9 mouse cellular contexts compared by ENCODE assay signal in genomic region chr10:126987183-126988118, GRCm38 (mm10). TPM values are rescaled to one million over a fixed set of nuclear protein-coding genes. Genes with fewer than 3 reads are reported as not detected.
A peak's percentile ranks its signal among the peaks of the same experiment; 100 is the strongest.
DNase-seq lines count a peak whose midpoint lies in the region; ATAC-seq and TF ChIP-seq lines count a peak whose summit lies in the region.
"Had no signal": no experiment of that assay in that cellular context is flagged by ENCODE, and none has a peak within 500 bp of the region (broad histone marks: within the 10 kb centered on the region; RNA-seq: fewer than 3 reads in every experiment).

No protein-coding gene starts in this region.

- peaks cover 12% of the 10 kb centered on the region for H3K36me3 ChIP-seq in forebrain, embryonic 13.5 days (ENCODE audit: poor library complexity, severe bottlenecking)
- H3K36me3 ChIP-seq in forebrain, embryonic 11.5 days (ENCODE audit: control insufficient read depth, insufficient read depth, low read length) = no peaks in the 10 kb centered on the region; the same call in 1 of the 2 replicates
- H3K36me3 ChIP-seq in midbrain, embryonic 10.5 days = peaks cover 24% of the 10 kb centered on the region
- peaks cover under 1% of the 10 kb centered on the region; the same call in 1 of the 2 replicates for H3K36me3 ChIP-seq in midbrain, embryonic 16.5 days (ENCODE audit: control insufficient read depth, insufficient read depth, low read length)
- peaks cover 3% of the 10 kb centered on the region; the same call in 1 of the 2 replicates for H3K36me3 ChIP-seq in hindbrain, embryonic 16.5 days (ENCODE audit: control insufficient read depth, insufficient read depth, low read length)
- H3K36me3 ChIP-seq in small intestine, adult 2 months (ENCODE audit: control insufficient read depth, insufficient read depth, low read length) = peaks cover 10% of the 10 kb centered on the region

- no peak for TF ChIP-seq CTCF in small intestine, adult 2 months (IDR thresholded peaks at IDR 0.05; ENCODE audit: extremely low read depth, insufficient read length, insufficient replicate concordance, low read depth, low read length)

- peak overlapping the region; percentile 79; the same call in 1 of the 2 replicates for H3K27ac ChIP-seq in forebrain, embryonic 13.5 days
- H3K27ac ChIP-seq in forebrain, embryonic 11.5 days (ENCODE audit: low read depth, low read length) = no peak overlapping the region
- 0 out of 2 replicates have a peak overlapping the region, but pooled peaks have one; percentile 33 for H3K27ac ChIP-seq in midbrain, embryonic 10.5 days (replicated peaks)
- H3K27ac ChIP-seq in midbrain, embryonic 16.5 days (ENCODE audit: low read length) = no peak overlapping the region
- H3K27ac ChIP-seq in hindbrain, embryonic 16.5 days (ENCODE audit: low read depth, low read length) = peak overlapping the region; percentile 54
- H3K27ac ChIP-seq in small intestine, adult 2 months (ENCODE audit: insufficient read depth, low read depth, low read length) = peak overlapping the region; percentile 52

- TF ChIP-seq POLR2A in small intestine, adult 2 months (IDR thresholded peaks at IDR 0.05; ENCODE audit: low read depth, low read length) = no peak

- H3K4me1 ChIP-seq in forebrain, embryonic 13.5 days = peaks cover 77% of the 10 kb centered on the region
- H3K4me1 ChIP-seq in forebrain, embryonic 11.5 days (replicated peaks; ENCODE audit: control insufficient read depth, insufficient read depth, low read length) = peaks cover 23% of the 10 kb centered on the region; the same call in 1 of the 2 replicates
- H3K4me1 ChIP-seq in midbrain, embryonic 10.5 days = peaks cover 73% of the 10 kb centered on the region
- H3K4me1 ChIP-seq in midbrain, embryonic 16.5 days (ENCODE audit: control insufficient read depth, insufficient read depth, low read length) = peaks cover 48% of the 10 kb centered on the region
- peaks cover 67% of the 10 kb centered on the region for H3K4me1 ChIP-seq in hindbrain, embryonic 16.5 days (ENCODE audit: control insufficient read depth, insufficient read depth, low read depth, low read length)
- H3K4me1 ChIP-seq in small intestine, adult 2 months (ENCODE audit: control insufficient read depth, insufficient read depth, insufficient read length, low read length) = peaks cover 44% of the 10 kb centered on the region

- no peak overlapping the region for H3K4me2 ChIP-seq in forebrain, embryonic 13.5 days
- no peak overlapping the region for H3K4me2 ChIP-seq in forebrain, embryonic 11.5 days (ENCODE audit: low read depth, low read length, severe bottlenecking)
- H3K4me2 ChIP-seq in midbrain, embryonic 16.5 days (ENCODE audit: low read length) = no peak overlapping the region
- 0 out of 2 replicates have a peak overlapping the region, but pooled peaks have one; percentile 7 for H3K4me2 ChIP-seq in hindbrain, embryonic 16.5 days (ENCODE audit: low read length)

- 0 out of 2 replicates have a peak overlapping the region, but pooled peaks have one; percentile 56 for H3K9ac ChIP-seq in forebrain, embryonic 13.5 days
- H3K9ac ChIP-seq in forebrain, embryonic 11.5 days (ENCODE audit: low read length) = no peak overlapping the region
- no peak overlapping the region for H3K9ac ChIP-seq in midbrain, embryonic 16.5 days (ENCODE audit: low read depth, low read length)
- no peak overlapping the region for H3K9ac ChIP-seq in hindbrain, embryonic 16.5 days (ENCODE audit: low read depth, low read length)

- no peak overlapping the region for H3K4me3 ChIP-seq in forebrain, embryonic 13.5 days
- no peak overlapping the region for H3K4me3 ChIP-seq in forebrain, embryonic 11.5 days (ENCODE audit: low read depth, low read length)
- 0 out of 2 replicates have a peak overlapping the region, but pooled peaks have one; percentile 9 for H3K4me3 ChIP-seq in midbrain, embryonic 10.5 days
- H3K4me3 ChIP-seq in midbrain, embryonic 16.5 days (ENCODE audit: low read depth, low read length) = no peak overlapping the region
- no peak overlapping the region for H3K4me3 ChIP-seq in hindbrain, embryonic 16.5 days (ENCODE audit: low read length)
- no peak overlapping the region for H3K4me3 ChIP-seq in small intestine, adult 2 months (ENCODE audit: low read depth, low read length)

- ATAC-seq in forebrain, embryonic 13.5 days = no peak
- no peak for ATAC-seq in forebrain, embryonic 11.5 days (replicated peaks; ENCODE audit: low FRiP score)
- ATAC-seq in midbrain, embryonic 16.5 days = no peak
- ATAC-seq in hindbrain, embryonic 16.5 days = no peak
- no peak for ATAC-seq in erythroid progenitor cell, adult 5-6 weeks (replicated peaks; ENCODE audit: low FRiP score, poor library complexity, severe bottlenecking)

- H3K9me3 ChIP-seq in forebrain, embryonic 13.5 days (replicated peaks) = no peaks in the 10 kb centered on the region
- H3K9me3 ChIP-seq in forebrain, embryonic 11.5 days (ENCODE audit: control insufficient read depth, low read length) = no peaks in the 10 kb centered on the region
- H3K9me3 ChIP-seq in midbrain, embryonic 10.5 days (replicated peaks) = no peaks in the 10 kb centered on the region
- no peaks in the 10 kb centered on the region for H3K9me3 ChIP-seq in midbrain, embryonic 16.5 days (replicated peaks; ENCODE audit: control insufficient read depth, low read length, poor library complexity, severe bottlenecking)
- H3K9me3 ChIP-seq in hindbrain, embryonic 16.5 days (ENCODE audit: control insufficient read depth, low read length) = no peaks in the 10 kb centered on the region

- no peak for DNase-seq in forebrain, embryonic 11.5 days (ENCODE audit: low spot score)
- no peak for DNase-seq in midbrain, embryonic 10.5 days (ENCODE audit: low spot score)
- DNase-seq in layer of hippocampus, postnatal 14 days (ENCODE audit: low spot score in 2 of 2) = no peak

- 59% methylated on average over 8 of the region's 8 CpGs for WGBS in forebrain, embryonic 13.5 days
- 63% methylated on average over 8 of the region's 8 CpGs for WGBS in forebrain, embryonic 11.5 days
- 63% methylated on average over 8 of the region's 8 CpGs for WGBS in midbrain, embryonic 10.5 days
- WGBS in midbrain, embryonic 16.5 days = 58% methylated on average over 8 of the region's 8 CpGs
- 60% methylated on average over 8 of the region's 8 CpGs for WGBS in hindbrain, embryonic 16.5 days
- 47% methylated on average over 8 of the region's 8 CpGs for WGBS in small intestine, adult 2 months

- no peaks in the 10 kb centered on the region for H3K27me3 ChIP-seq in forebrain, embryonic 13.5 days
- no peaks in the 10 kb centered on the region for H3K27me3 ChIP-seq in forebrain, embryonic 11.5 days (ENCODE audit: control insufficient read depth, insufficient read depth, low read length)
- H3K27me3 ChIP-seq in midbrain, embryonic 10.5 days (ENCODE audit: low read depth, poor library complexity, severe bottlenecking) = no peaks in the 10 kb centered on the region
- no peaks in the 10 kb centered on the region for H3K27me3 ChIP-seq in midbrain, embryonic 16.5 days (ENCODE audit: control insufficient read depth, insufficient read depth, low read depth, low read length)
- H3K27me3 ChIP-seq in hindbrain, embryonic 16.5 days (replicated peaks; ENCODE audit: control insufficient read depth, insufficient read depth, low read length) = no peaks in the 10 kb centered on the region
- no peaks in the 10 kb centered on the region for H3K27me3 ChIP-seq in small intestine, adult 2 months (ENCODE audit: control insufficient read depth, insufficient read depth, low read length)

RNA-seq across cellular contexts. Expression of gene Ctdsp2, which starts 8.9 kb away (rescaled TPM):
- polyA plus RNA-seq in forebrain, embryonic 13.5 days (2015; fragmentation: Nextera tagmentation; extraction: Ambion mirVana) = 27.8 and 30.9 TPM in 2 replicates
- polyA plus RNA-seq in forebrain, embryonic 11.5 days (2014; fragmentation: Nextera tagmentation; extraction: Ambion mirVana) = 58.8 and 63.2 TPM in 2 replicates
- polyA plus RNA-seq in midbrain, embryonic 10.5 days (2016; fragmentation: Nextera tagmentation; extraction: Ambion mirVana) = 36.8 and 39.3 TPM in 2 replicates
- 12.0 and 13.5 TPM in 2 replicates for polyA plus RNA-seq in midbrain, embryonic 16.5 days (2015; fragmentation: Nextera tagmentation; extraction: Ambion mirVana)
- polyA plus RNA-seq in hindbrain, embryonic 16.5 days (2015; fragmentation: Nextera tagmentation; extraction: Ambion mirVana) = 13.7 and 18.1 TPM in 2 replicates
- 43.9 and 118 TPM in 2 replicates for polyA plus RNA-seq in small intestine, adult 2 months (2012; rRNA removed)
- total RNA-seq in layer of hippocampus, postnatal 14 days (2021) = 10 to 100 TPM; 90.7 to 93.6 TPM
- total RNA-seq in erythroid progenitor cell, adult 5-6 weeks (2015; ENCODE audit: low replicate concordance) = 18.0 and 19.7 TPM in 2 replicates
- total RNA-seq in erythroid progenitor cell, adult 5-6 weeks (2017; ENCODE audit: low replicate concordance) = 8.5 and 10.3 TPM in 2 replicates

RNA-seq across cellular contexts. Expression of gene Avil, which starts 13.1 kb away (rescaled TPM):
- 0.15 and 0.19 TPM in 2 replicates for polyA plus RNA-seq in forebrain, embryonic 13.5 days (2015; fragmentation: Nextera tagmentation; extraction: Ambion mirVana)
- polyA plus RNA-seq in forebrain, embryonic 11.5 days (2014; fragmentation: Nextera tagmentation; extraction: Ambion mirVana) = 0.08 and 0.32 TPM in 2 replicates
- polyA plus RNA-seq in midbrain, embryonic 10.5 days (2016; fragmentation: Nextera tagmentation; extraction: Ambion mirVana) = 0.36 and 2.2 TPM in 2 replicates
- polyA plus RNA-seq in midbrain, embryonic 16.5 days (2015; fragmentation: Nextera tagmentation; extraction: Ambion mirVana) = 1.7 and 2.8 TPM in 2 replicates
- polyA plus RNA-seq in hindbrain, embryonic 16.5 days (2015; fragmentation: Nextera tagmentation; extraction: Ambion mirVana) = 3.7 and 7.0 TPM in 2 replicates
- polyA plus RNA-seq in small intestine, adult 2 months (2012; rRNA removed) = 2.4 and 6.9 TPM in 2 replicates
- total RNA-seq in layer of hippocampus, postnatal 14 days (2021) = under 1 TPM; 0.48 to 0.62 TPM
- not detected in 2 replicates for total RNA-seq in erythroid progenitor cell, adult 5-6 weeks (2015; ENCODE audit: low replicate concordance)
- total RNA-seq in erythroid progenitor cell, adult 5-6 weeks (2017; ENCODE audit: low replicate concordance) = not detected in 2 replicates

RNA-seq across cellular contexts. Expression of gene Tsfm, which starts 43.2 kb away (rescaled TPM):
- polyA plus RNA-seq in forebrain, embryonic 13.5 days (2015; fragmentation: Nextera tagmentation; extraction: Ambion mirVana) = 74.7 and 78.4 TPM in 2 replicates
- 91.2 and 93.8 TPM in 2 replicates for polyA plus RNA-seq in forebrain, embryonic 11.5 days (2014; fragmentation: Nextera tagmentation; extraction: Ambion mirVana)
- 101 and 107 TPM in 2 replicates for polyA plus RNA-seq in midbrain, embryonic 10.5 days (2016; fragmentation: Nextera tagmentation; extraction: Ambion mirVana)
- 61.4 and 67.7 TPM in 2 replicates for polyA plus RNA-seq in midbrain, embryonic 16.5 days (2015; fragmentation: Nextera tagmentation; extraction: Ambion mirVana)
- 63.7 and 67.7 TPM in 2 replicates for polyA plus RNA-seq in hindbrain, embryonic 16.5 days (2015; fragmentation: Nextera tagmentation; extraction: Ambion mirVana)
- polyA plus RNA-seq in small intestine, adult 2 months (2012; rRNA removed) = 24.7 and 36.4 TPM in 2 replicates
- 10 to 100 TPM; 27.4 to 31.9 TPM for total RNA-seq in layer of hippocampus, postnatal 14 days (2021)
- total RNA-seq in erythroid progenitor cell, adult 5-6 weeks (2015; ENCODE audit: low replicate concordance) = 12.6 and 14.4 TPM in 2 replicates
- 4.2 and 6.5 TPM in 2 replicates for total RNA-seq in erythroid progenitor cell, adult 5-6 weeks (2017; ENCODE audit: low replicate concordance)

RNA-seq across cellular contexts. Expression of gene Mettl1, which starts 53.8 kb away (rescaled TPM):
- polyA plus RNA-seq in forebrain, embryonic 13.5 days (2015; fragmentation: Nextera tagmentation; extraction: Ambion mirVana) = 29.3 and 30.0 TPM in 2 replicates
- polyA plus RNA-seq in forebrain, embryonic 11.5 days (2014; fragmentation: Nextera tagmentation; extraction: Ambion mirVana) = 42.5 and 44.0 TPM in 2 replicates
- 54.3 and 56.7 TPM in 2 replicates for polyA plus RNA-seq in midbrain, embryonic 10.5 days (2016; fragmentation: Nextera tagmentation; extraction: Ambion mirVana)
- polyA plus RNA-seq in midbrain, embryonic 16.5 days (2015; fragmentation: Nextera tagmentation; extraction: Ambion mirVana) = 20.1 TPM in 2 replicates
- 23.2 and 24.2 TPM in 2 replicates for polyA plus RNA-seq in hindbrain, embryonic 16.5 days (2015; fragmentation: Nextera tagmentation; extraction: Ambion mirVana)
- polyA plus RNA-seq in small intestine, adult 2 months (2012; rRNA removed) = 9.6 and 10.3 TPM in 2 replicates
- total RNA-seq in layer of hippocampus, postnatal 14 days (2021) = 10 to 100 TPM; 10.2 to 10.9 TPM
- total RNA-seq in erythroid progenitor cell, adult 5-6 weeks (2015; ENCODE audit: low replicate concordance) = 3.4 and 6.5 TPM in 2 replicates
- 0.23 and 1.9 TPM in 2 replicates for total RNA-seq in erythroid progenitor cell, adult 5-6 weeks (2017; ENCODE audit: low replicate concordance)

RNA-seq across cellular contexts. Expression of gene Eef1akmt3, which starts 53.9 kb away (rescaled TPM):
- polyA plus RNA-seq in forebrain, embryonic 13.5 days (2015; fragmentation: Nextera tagmentation; extraction: Ambion mirVana) = 0.08 and 0.14 TPM in 2 replicates
- polyA plus RNA-seq in forebrain, embryonic 11.5 days (2014; fragmentation: Nextera tagmentation; extraction: Ambion mirVana) = 0.11 TPM in 1 of 2 replicates, not detected in the other
- 0.19 and 0.26 TPM in 2 replicates for polyA plus RNA-seq in midbrain, embryonic 10.5 days (2016; fragmentation: Nextera tagmentation; extraction: Ambion mirVana)
- polyA plus RNA-seq in midbrain, embryonic 16.5 days (2015; fragmentation: Nextera tagmentation; extraction: Ambion mirVana) = 0.21 and 0.22 TPM in 2 replicates
- polyA plus RNA-seq in hindbrain, embryonic 16.5 days (2015; fragmentation: Nextera tagmentation; extraction: Ambion mirVana) = 0.23 and 0.31 TPM in 2 replicates
- polyA plus RNA-seq in small intestine, adult 2 months (2012; rRNA removed) = 1.2 TPM in 2 replicates
- total RNA-seq in layer of hippocampus, postnatal 14 days (2021) = under 1 TPM; 0.36 to 0.41 TPM
- not detected in 2 replicates for total RNA-seq in erythroid progenitor cell, adult 5-6 weeks (2015; ENCODE audit: low replicate concordance)
- total RNA-seq in erythroid progenitor cell, adult 5-6 weeks (2017; ENCODE audit: low replicate concordance) = not detected in 2 replicates
- polyA plus RNA-seq: thymus, postnatal 0 days had no signal

Comparison
In these comparisons a context has a peak if more than half of its experiments do, and no peak if none do; other contexts are left out.
1. H3K27ac ChIP-seq: peak in forebrain, embryonic 13.5 days (single experiment), midbrain, embryonic 10.5 days (single experiment), hindbrain, embryonic 16.5 days (single experiment) and small intestine, adult 2 months (single experiment); none in forebrain, embryonic 11.5 days (single experiment) and midbrain, embryonic 16.5 days (single experiment).